Mouse (Mus musculus) MEL (cell line): ENCODE data around the gene Sult1c1. TPM values are rescaled to one million over a fixed set of nuclear protein-coding genes. Genes with fewer than 3 reads are reported as not detected.

ENCODE experiments used
- DNase-seq: peaks from one replicate; pipeline ENCODE4 v3.0.0; 2011; ENCODE audit warnings: low read depth, low spot score
- H3K27ac ChIP-seq: 2 replicates; pipeline ENCODE4 v1.5.1; 2012; ENCODE audit warnings: low read depth, mild to moderate bottlenecking, control low read depth, low read length, moderate library complexity; ENCODE audit not compliant: control insufficient read depth
- H3K27me3 ChIP-seq, 2 experiments: fragments of 150-350 bp in 1 of 2; sonication (generic) in 1 of 2; 2 replicates each; pipeline ENCODE4 v1.6.1; 2012; ENCODE audit warnings: low read length in 2 of 2, mild to moderate bottlenecking in 2 of 2, improper control_type of control experiment in 1 of 2, moderate library complexity in 1 of 2; ENCODE audit not compliant: insufficient read depth in 2 of 2, control insufficient read depth in 1 of 2
- H3K36me3 ChIP-seq, 2 experiments: 2 replicates each; pipeline ENCODE4 v1.6.1; 2012 to 2014; ENCODE audit warnings: low read length in 2 of 2, improper control_type of control experiment in 1 of 2, inconsistent platforms in 1 of 2, mild to moderate bottlenecking in 1 of 2; ENCODE audit not compliant: insufficient read depth in 2 of 2, control insufficient read depth in 1 of 2
- H3K4me1 ChIP-seq, 2 experiments: fragments of 150-350 bp in 1 of 2; sonication (generic) in 1 of 2; 2 replicates each; pipeline ENCODE4 v1.6.1; 2012; ENCODE audit warnings: low read length in 2 of 2, improper control_type of control experiment in 1 of 2, mild to moderate bottlenecking in 1 of 2; ENCODE audit not compliant: insufficient read depth in 2 of 2, control insufficient read depth in 1 of 2
- H3K4me3 ChIP-seq, 2 experiments: fragments of 150-350 bp in 1 of 2; sonication (generic) in 1 of 2; 2 replicates each; pipeline ENCODE4 v1.5.1; 2012; ENCODE audit warnings: low read depth in 2 of 2, low read length in 2 of 2, mild to moderate bottlenecking in 2 of 2, moderate library complexity in 2 of 2, control low read depth in 1 of 2, improper control_type of control experiment in 1 of 2; ENCODE audit not compliant: control insufficient read depth in 1 of 2, insufficient read depth in 1 of 2
- H3K79me2 ChIP-seq: 2 replicates; pipeline ENCODE4 v1.6.1; 2012; ENCODE audit warnings: mild to moderate bottlenecking, low read length, moderate library complexity; ENCODE audit not compliant: control insufficient read depth, poor library complexity, insufficient read depth
- H3K9ac ChIP-seq: 2 replicates; pipeline ENCODE4 v1.6.1; 2012; ENCODE audit warnings: low read depth, mild to moderate bottlenecking, control low read depth, low read length, moderate library complexity; ENCODE audit not compliant: control insufficient read depth, poor library complexity, severe bottlenecking
- H3K9me3 ChIP-seq: fragments of 150-350 bp; sonication (generic); replicated peaks from 2 replicates; pipeline ENCODE4 v1.6.1; 2012; ENCODE audit warnings: mild to moderate bottlenecking, low read length, improper control_type of control experiment, moderate library complexity; ENCODE audit not compliant: insufficient read depth
- ELF1 ChIP-seq: IDR thresholded peaks from 2 replicates; pipeline ENCODE4 v1.6.1; 2014; ENCODE audit warnings: low read depth, mild to moderate bottlenecking, inconsistent platforms, low read length, improper control_type of control experiment, moderate library complexity
- GATA1 ChIP-seq: IDR thresholded peaks from 2 replicates; pipeline ENCODE4 v1.6.1; 2011; ENCODE audit warnings: low read depth, low read length, improper control_type of control experiment
- MAZ ChIP-seq: IDR thresholded peaks from 2 replicates; pipeline ENCODE4 v1.6.1; 2012; ENCODE audit warnings: low read depth, mild to moderate bottlenecking, inconsistent platforms, low read length, improper control_type of control experiment
- MEF2A ChIP-seq: IDR thresholded peaks from 2 replicates; pipeline ENCODE4 v1.6.1; 2014; ENCODE audit warnings: low read depth, mild to moderate bottlenecking, inconsistent platforms, low read length, improper control_type of control experiment; ENCODE audit not compliant: poor library complexity, insufficient replicate concordance, severe bottlenecking; ENCODE audit errors: extremely low read depth
- NRF1 ChIP-seq: IDR thresholded peaks from 2 replicates; pipeline ENCODE4 v1.6.1; 2014; ENCODE audit warnings: low read depth, mild to moderate bottlenecking, inconsistent platforms, low read length, improper control_type of control experiment, moderate library complexity; ENCODE audit not compliant: poor library complexity, insufficient read depth, severe bottlenecking
- POLR2AphosphoS5 ChIP-seq: IDR thresholded peaks from 2 replicates; pipeline ENCODE4 v1.6.1; 2012; ENCODE audit warnings: low read depth, borderline replicate concordance, mild to moderate bottlenecking, inconsistent platforms, low read length, moderate library complexity, mixed read lengths
- TBP ChIP-seq: IDR thresholded peaks from 2 replicates; pipeline ENCODE4 v1.8.0; 2011; ENCODE audit warnings: low read depth, low read length, improper control_type of control experiment
- USF2 ChIP-seq, 2 experiments: IDR thresholded peaks; 2 replicates each; pipeline ENCODE4 v1.6.1; 2011 to 2012; ENCODE audit warnings: improper control_type of control experiment in 2 of 2, low read length in 2 of 2, borderline replicate concordance in 1 of 2, inconsistent platforms in 1 of 2, low read depth in 1 of 2, mild to moderate bottlenecking in 1 of 2; ENCODE audit not compliant: insufficient read depth in 1 of 2
- polyA plus RNA-seq, 2 experiments: library from polyadenylated mRNA; stranded (reverse) in 1 of 2; unstranded in 1 of 2; fragments of >175 nt in 1 of 2; fragments of >200 nt in 1 of 2; gene quantifications; 2 replicates each; pipeline versions ENCODE4 v1.2.1 to v1.2.4; 2012; ENCODE audit warnings: low replicate concordance in 2 of 2, low read depth in 1 of 2; ENCODE audit not compliant: insufficient read length in 2 of 2, insufficient read depth in 1 of 2, missing spikeins in 1 of 2
- total RNA-seq: library from RNA; depleted of rRNA; stranded (reverse); fragments of 300-350 nt; gene quantifications from 2 replicates; pipeline ENCODE4 v1.2.3, GENCODE M21; 2012; rRNA removed

Sult1c1 gene
- total and polyA plus RNA-seq, 3 experiments = not detected

DNA sequence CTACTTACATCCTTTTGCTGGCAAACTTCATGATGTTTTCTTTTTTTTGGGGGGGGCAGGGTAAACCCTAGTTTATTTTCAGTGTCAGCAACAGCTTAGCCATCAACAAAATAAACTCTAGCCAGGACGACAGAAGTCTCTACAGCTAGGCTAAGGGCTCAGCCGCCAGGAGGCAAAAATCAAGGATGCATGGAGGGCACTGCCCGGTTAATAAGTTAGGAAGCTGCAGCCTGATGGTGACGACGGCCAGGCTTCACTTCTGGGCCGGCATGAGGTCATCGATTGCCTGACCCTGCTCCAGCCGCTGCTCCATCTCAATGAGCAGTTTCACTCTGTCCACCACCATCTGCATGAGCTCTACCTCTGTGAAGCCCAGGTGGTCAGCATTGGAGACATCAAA is 49.7 kb downstream of the Sult1c1 start:
- no peak overlapping the region for H3K9ac ChIP-seq
- H3K4me1 ChIP-seq = no peaks in the 10 kb centered on the region
- no peaks in the 10 kb centered on the region for H3K79me2 ChIP-seq
- no peaks in the 10 kb centered on the region for H3K9me3 ChIP-seq
- no peak overlapping the region for H3K27ac ChIP-seq
- H3K36me3 ChIP-seq = no peaks in the 10 kb centered on the region
- TF ChIP-seq ELF1 (no peak), TBP (no peak), USF2 (IDR thresholded peaks at IDR 0.05; ENCODE audit: borderline replicate concordance in 1 of 2, insufficient read depth in 1 of 2, low read depth in 1 of 2, low read length in 2 of 2) (no peak), NRF1 (no peak), MAZ (no peak), POLR2AphosphoS5 (no peak), MEF2A (no peak), GATA1 (no peak)
- no peak for DNase-seq
- no peaks in the 10 kb centered on the region for H3K27me3 ChIP-seq
- no peak overlapping the region for H3K4me3 ChIP-seq

Other genes starting within 250 kb of the Sult1c1 start
- gene Sult1c2, start 144.3 kb downstream of the Sult1c1 start, total RNA-seq = not detected in 2 replicates
- gene Sult1c2, start 144.3 kb downstream of the Sult1c1 start, polyA plus RNA-seq = not detected